Mouse (Mus musculus): Measurements from ENCODE around the gene Grin3b. TPM values are rescaled to one million over a fixed set of nuclear protein-coding genes. Genes with fewer than 3 reads are reported as not detected.

Grin3b gene
- polyA plus RNA-seq (2017; shearing (Covaris generic)) = not detected

DNA sequence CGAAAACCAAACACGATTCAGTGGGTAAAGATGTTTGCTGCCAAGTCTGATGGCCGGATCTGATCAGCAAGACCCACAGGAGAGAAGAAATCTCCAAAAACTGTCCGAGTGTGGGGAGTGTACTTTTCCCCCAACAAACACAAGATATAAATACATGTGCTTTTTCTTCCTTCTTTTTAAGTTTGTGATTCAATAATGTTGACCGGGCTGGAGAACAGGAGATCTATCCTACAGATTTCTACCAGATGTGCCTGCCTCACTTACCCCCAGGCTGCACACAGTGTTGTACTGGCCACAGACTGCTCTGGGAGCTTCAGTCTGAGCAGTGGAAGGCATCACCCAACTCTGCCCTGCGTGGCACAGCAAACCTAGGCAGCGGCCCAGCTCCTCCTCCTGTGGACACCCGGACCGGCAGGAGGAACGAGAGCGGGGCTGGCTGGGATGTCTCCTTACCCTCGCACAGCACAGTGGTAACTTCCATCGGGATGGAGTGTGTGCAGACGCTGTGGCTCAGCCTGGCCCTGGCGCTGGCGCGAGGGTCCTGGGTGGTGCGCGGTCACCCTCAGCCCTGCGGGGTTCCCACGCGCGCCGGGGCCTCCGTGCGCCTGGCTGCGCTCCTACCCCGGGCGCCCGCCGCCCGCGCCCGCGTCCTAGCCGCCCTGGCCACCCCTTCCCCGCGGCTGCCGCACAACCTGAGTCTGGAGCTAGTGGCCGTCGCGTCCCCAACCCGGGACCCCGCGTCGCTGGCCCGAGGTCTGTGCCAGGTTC, at the start of gene Grin3b:
Gene Grin3b (plus strand): TSS at position 301 of the 768 bp plus-strand sequence.

DNA sequence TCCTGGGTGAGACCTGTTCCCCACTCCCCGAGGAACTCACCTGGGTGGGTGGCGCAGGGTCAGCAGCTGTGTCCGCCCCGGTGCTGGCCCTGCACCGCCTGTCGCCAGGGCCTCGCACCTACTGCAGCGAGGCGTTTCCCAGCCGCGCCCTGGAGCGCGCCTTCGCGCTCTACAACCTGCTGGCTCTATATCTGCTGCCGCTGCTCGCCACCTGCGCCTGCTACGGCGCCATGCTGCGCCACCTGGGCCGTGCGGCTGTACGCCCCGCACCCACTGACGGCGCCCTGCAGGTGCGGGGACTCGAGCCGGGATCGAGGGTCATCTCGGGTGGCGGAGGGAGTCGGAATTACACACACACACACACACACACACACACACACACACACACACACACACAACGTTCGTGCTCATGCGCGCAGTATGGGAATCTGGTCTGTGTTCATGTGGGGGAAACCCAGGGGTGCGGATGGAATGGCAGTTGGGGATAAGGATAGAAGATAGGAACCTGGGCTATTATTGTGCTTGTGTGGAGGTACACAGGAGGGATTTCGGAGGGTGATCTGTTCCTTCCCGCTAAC, 49.5 kb upstream of the Grin3b start, which contains the start of gene R3hdm4:
Gene R3hdm4 (minus strand): TSS at position 251 of the 578 bp plus-strand sequence.

DNA sequence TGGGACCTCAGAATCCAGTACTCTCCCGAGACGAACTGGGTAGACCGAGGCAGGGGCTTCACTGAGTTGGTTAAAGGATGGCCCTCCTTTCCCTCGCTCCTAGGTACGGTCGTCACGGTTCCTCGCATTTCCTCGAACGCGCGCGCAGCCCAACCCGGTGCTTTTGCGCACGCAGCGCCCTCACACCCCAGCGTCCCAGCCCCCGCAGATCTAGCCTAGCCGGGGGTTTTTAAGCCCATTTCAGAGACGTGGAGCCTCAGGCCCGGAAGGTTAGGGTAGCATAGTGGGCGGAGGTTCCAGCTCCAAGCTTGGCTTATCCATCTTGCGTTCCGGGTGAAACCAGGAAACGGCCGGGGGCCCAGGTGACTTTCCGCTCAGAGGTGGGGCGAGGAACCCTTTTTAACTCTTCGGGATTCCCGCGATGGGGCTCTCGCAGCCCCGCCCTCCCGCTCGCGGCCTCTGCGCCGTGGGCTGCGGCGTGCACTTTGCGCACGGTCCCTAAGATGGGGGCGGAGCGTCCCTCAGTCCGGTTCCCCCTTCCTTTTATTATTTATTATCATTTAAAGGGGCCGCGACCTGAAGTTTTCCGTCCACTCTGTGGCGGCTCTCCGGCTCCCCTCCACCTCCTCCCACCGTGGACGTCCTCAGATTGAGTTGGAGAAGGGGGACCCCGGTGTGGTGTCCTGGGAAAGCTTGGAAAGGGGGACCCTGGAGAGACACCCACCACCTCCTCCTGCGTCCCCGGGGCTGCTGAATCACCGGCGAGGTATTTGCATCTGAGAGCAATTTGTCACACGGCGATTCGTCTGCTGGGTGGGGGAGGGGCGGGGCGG, 43.8 kb upstream of the Grin3b start, which contains the start of gene Arid3a:
Gene Arid3a (plus strand): TSS at position 553 of the 833 bp plus-strand sequence.

DNA sequence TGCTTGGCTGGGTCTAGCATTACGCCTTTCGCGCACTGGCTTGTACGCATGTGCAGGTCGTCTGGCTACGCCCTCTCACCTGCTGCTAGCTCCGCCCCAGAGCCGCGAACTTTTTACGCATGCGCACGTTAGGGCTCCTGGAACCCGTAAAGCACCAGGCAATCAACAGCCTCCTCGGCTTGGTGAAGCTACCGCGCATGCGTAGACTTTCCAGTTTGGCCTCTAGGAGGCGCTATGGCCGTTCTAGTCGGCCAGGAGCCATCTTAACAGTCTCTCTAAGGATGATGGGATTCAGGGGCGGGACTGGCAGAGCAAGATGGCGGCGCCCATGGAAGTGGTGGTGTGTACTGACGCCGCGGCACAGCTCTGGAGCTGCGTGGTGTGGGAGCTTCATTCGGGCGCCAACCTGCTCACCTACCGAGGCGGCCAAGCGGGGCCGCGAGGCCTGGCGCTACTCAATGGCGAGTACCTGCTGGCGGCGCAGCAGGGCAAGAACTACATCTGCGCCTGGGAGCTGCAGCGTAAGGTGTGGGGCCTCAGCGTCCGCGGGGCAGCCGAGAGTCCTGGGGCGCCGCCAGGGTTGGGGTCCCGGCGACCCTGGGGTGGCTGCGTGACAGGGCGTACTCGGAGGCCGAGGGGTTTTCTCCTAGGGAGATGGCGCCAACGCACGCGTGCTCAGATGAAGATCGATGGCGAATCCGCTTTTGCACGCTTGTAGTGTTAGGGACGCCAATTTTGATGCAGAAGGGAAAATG, 10.5 kb upstream of the Grin3b start, which contains the start of gene Wdr18:
Gene Wdr18 (plus strand): TSS at position 306 of the 755 bp plus-strand sequence.

DNA sequence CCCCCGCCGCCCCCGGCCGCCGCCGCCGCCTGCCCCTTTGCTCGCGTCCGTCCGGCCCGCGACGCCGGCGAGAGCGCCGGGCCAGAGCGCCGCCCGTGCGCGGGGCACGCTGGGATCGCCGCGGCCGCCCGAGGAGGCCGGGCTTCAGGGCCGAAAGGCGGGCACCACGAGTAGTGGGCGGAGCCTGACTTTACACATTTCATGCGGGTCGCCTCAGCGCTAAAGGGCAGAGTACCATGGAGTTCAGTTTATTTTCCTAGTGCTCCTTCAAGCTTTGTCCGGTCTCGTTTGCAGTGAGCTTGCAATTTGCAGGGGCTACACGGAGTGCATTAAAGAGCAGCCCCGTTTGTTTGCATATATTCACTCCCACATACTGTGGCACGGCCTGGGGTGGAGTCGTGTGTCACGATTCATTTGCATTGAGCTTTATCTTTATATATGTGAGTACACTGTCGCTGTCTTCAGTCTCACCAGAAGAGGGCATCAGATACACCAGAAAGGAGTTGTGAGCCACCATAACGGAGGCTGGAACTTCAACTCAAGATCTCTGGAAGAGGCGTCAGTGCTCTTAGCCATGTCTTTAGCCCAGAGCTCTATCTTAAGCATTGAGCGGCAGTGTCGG, 13.8 kb downstream of the Grin3b start, which contains the start of gene Tmem259:
Gene Tmem259 (minus strand): TSS at position 136 of the 622 bp plus-strand sequence.

DNA sequence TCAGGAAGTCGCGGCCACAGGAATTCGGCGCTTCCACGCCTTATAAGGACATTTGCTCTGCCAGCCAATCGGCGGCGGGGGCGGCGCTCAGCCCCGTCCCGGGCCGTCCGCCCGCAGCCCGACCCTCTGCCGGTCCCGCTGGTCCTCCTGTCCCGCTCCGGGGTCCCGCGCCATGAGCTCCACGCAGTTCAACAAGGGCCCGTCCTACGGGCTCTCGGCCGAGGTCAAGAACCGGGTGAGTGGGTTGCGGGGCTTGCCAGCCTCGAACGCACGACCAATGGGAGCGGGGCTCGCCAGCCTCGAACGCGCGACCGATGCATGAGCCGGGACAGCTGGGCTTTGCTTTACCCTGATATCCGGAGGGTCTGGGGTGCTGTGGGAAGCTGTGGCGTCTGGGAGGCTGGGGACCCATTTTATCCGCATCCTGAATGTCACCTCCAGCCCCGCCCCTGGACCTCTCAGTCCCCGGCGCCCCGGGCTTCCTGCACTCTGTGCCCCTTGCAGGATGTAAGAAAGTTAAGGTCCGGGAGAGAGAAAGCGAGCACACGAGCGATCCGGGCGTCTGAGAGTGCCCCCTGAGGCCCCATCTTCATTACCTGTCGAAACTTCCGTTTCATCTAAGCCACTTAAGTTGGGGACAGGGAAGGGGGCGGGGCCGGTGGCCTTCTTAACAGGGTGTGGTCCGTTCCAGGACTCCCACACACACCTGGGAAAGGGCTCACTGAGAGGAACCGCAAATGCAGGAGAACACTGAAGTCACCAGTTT, 18.2 kb downstream of the Grin3b start, which contains the start of gene Cnn2:
Gene Cnn2 (plus strand): TSS at position 79 of the 766 bp plus-strand sequence.

GRCm38 (mm10) chr10:79996272-79997033, 25.9 kb downstream of the Grin3b start, which contains the start of gene Abca7:
Gene Abca7, plus strand, starts transcription at chr10:79996494.

GRCm38 (mm10) chr10:80016511-80016910, 46.0 kb downstream of the Grin3b start, which contains the start of gene Arhgap45:
Gene Arhgap45, plus strand, starts transcription at chr10:80016653.

Other genes starting within 250 kb of the Grin3b start
- gene Polrmt, start 224.1 kb upstream of the Grin3b start, polyA plus RNA-seq (2017; shearing (Covaris generic)) = 45.2 TPM
- gene Fgf22, start 215.6 kb upstream of the Grin3b start, polyA plus RNA-seq (2017; shearing (Covaris generic)) = 0.21 TPM
- gene Rnf126, start 203.8 kb upstream of the Grin3b start, polyA plus RNA-seq (2017; shearing (Covaris generic)) = 59.0 TPM
- gene Fstl3, start 193.4 kb upstream of the Grin3b start, polyA plus RNA-seq (2017; shearing (Covaris generic)) = 0.52 TPM
- gene Prss57, start 179.8 kb upstream of the Grin3b start, polyA plus RNA-seq (2017; shearing (Covaris generic)) = not detected
- gene Palm, start 177.1 kb upstream of the Grin3b start, polyA plus RNA-seq (2017; shearing (Covaris generic)) = 1.4 TPM
- gene Misp, start 149.7 kb upstream of the Grin3b start, polyA plus RNA-seq (2017; shearing (Covaris generic)) = not detected
- gene Ptbp1, start 116.3 kb upstream of the Grin3b start, polyA plus RNA-seq (2017; shearing (Covaris generic)) = 654 TPM
- not detected for gene Prtn3, start 96.2 kb upstream of the Grin3b start, polyA plus RNA-seq (2017; shearing (Covaris generic))
- gene Plppr3, start 96.1 kb upstream of the Grin3b start, polyA plus RNA-seq (2017; shearing (Covaris generic)) = 12.7 TPM
- not detected for gene Elane, start 84.5 kb upstream of the Grin3b start, polyA plus RNA-seq (2017; shearing (Covaris generic))
- gene Cfd, start 79.9 kb upstream of the Grin3b start, polyA plus RNA-seq (2017; shearing (Covaris generic)) = not detected
- 36.7 TPM for gene Med16, start 61.8 kb upstream of the Grin3b start, polyA plus RNA-seq (2017; shearing (Covaris generic))
- gene Gm26602, start 59.9 kb upstream of the Grin3b start, polyA plus RNA-seq (2017; shearing (Covaris generic)) = 16.0 TPM
- gene Kiss1r, start 53.7 kb upstream of the Grin3b start, polyA plus RNA-seq (2017; shearing (Covaris generic)) = 0.34 TPM
- 135 TPM for gene R3hdm4, start 49.5 kb upstream of the Grin3b start, polyA plus RNA-seq (2017; shearing (Covaris generic))
- 4.1 TPM for gene Arid3a, start 43.7 kb upstream of the Grin3b start, polyA plus RNA-seq (2017; shearing (Covaris generic))
- gene Wdr18, start 10.6 kb upstream of the Grin3b start, polyA plus RNA-seq (2017; shearing (Covaris generic)) = 75.5 TPM
- 31.5 TPM for gene Tmem259, start 13.6 kb downstream of the Grin3b start, polyA plus RNA-seq (2017; shearing (Covaris generic))
- 595 TPM for gene Cnn2, start 17.9 kb downstream of the Grin3b start, polyA plus RNA-seq (2017; shearing (Covaris generic))
- gene Abca7, start 25.8 kb downstream of the Grin3b start, polyA plus RNA-seq (2017; shearing (Covaris generic)) = 64.3 TPM
- 1,026 TPM for gene Arhgap45, start 45.9 kb downstream of the Grin3b start, polyA plus RNA-seq (2017; shearing (Covaris generic))
- gene Polr2e, start 69.1 kb downstream of the Grin3b start, polyA plus RNA-seq (2017; shearing (Covaris generic)) = 108 TPM
- 302 TPM for gene Gpx4, start 76.5 kb downstream of the Grin3b start, polyA plus RNA-seq (2017; shearing (Covaris generic))
- 74.3 TPM for gene Sbno2, start 134.9 kb downstream of the Grin3b start, polyA plus RNA-seq (2017; shearing (Covaris generic))
- gene Stk11, start 145.1 kb downstream of the Grin3b start, polyA plus RNA-seq (2017; shearing (Covaris generic)) = 60.7 TPM
- 311 TPM for gene Atp5d, start 167.9 kb downstream of the Grin3b start, polyA plus RNA-seq (2017; shearing (Covaris generic))
- gene Cbarp, start 170.1 kb downstream of the Grin3b start, polyA plus RNA-seq (2017; shearing (Covaris generic)) = 7.2 TPM
- 2.8 TPM for gene Midn, start 177.6 kb downstream of the Grin3b start, polyA plus RNA-seq (2017; shearing (Covaris generic))
- gene Cirbp, start 195.3 kb downstream of the Grin3b start, polyA plus RNA-seq (2017; shearing (Covaris generic)) = 325 TPM
- gene 1600002K03Rik, start 202.2 kb downstream of the Grin3b start, polyA plus RNA-seq (2017; shearing (Covaris generic)) = 19.5 TPM
- gene Efna2, start 208.8 kb downstream of the Grin3b start, polyA plus RNA-seq (2017; shearing (Covaris generic)) = 0.32 TPM